ENCODE assay signal across 11 mouse cellular contexts in the genomic region with DNA sequence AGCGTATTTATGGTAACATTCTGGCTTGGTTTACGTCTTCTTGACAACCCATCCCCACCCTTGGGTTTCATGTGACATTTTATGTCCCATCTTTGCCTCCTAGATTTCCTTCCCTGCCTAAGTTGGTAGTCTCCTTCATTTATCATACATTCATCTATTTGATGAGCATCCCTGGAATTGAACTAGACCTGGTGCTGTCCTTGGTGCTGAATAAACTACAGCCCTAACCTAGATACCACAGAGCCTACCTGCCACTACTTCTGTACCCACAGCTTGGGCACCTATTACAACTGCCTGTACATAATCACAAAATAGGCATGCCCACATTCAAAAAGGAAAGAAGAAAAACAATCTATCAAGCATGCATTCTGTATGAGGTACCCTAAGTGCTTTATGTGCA.
DNase-seq lines count a peak whose midpoint lies in the region; ATAC-seq lines count a peak whose summit lies in the region.
"Had no signal": no experiment of that assay in that cellular context is flagged by ENCODE, and none has a peak within 500 bp of the region (broad histone marks: within the 10 kb centered on the region; RNA-seq: fewer than 3 reads in every experiment).

No protein-coding gene starts in this region.

- ATAC-seq in hindbrain, embryonic 13.5 days (ENCODE audit: low FRiP score): no peak
- no peak for ATAC-seq in embryonic facial prominence, embryonic 11.5 days (replicated peaks; ENCODE audit: insufficient number of reproducible peaks, low FRiP score, low TSS enrichment, low read depth)
- ATAC-seq: intestine, embryonic 15.5 days had no signal

- no peaks in the 10 kb centered on the region for H3K27me3 ChIP-seq in hindbrain, embryonic 10.5 days (ENCODE audit: insufficient read depth, poor library complexity, severe bottlenecking)
- no peaks in the 10 kb centered on the region for H3K27me3 ChIP-seq in hindbrain, embryonic 13.5 days
- no peaks in the 10 kb centered on the region for H3K27me3 ChIP-seq in embryonic facial prominence, embryonic 11.5 days (ENCODE audit: control insufficient read depth, insufficient read depth, low read length)
- H3K27me3 ChIP-seq: intestine, embryonic 15.5 days had no signal

- WGBS in hindbrain, embryonic 10.5 days: 87% methylated on average over 2 of the region's 2 CpGs
- WGBS in hindbrain, embryonic 13.5 days: 93% methylated on average over 2 of the region's 2 CpGs
- WGBS in embryonic facial prominence, embryonic 11.5 days: 90% methylated on average over 2 of the region's 2 CpGs

- DNase-seq in hindbrain, embryonic 10.5 days (ENCODE audit: low spot score): peak; percentile 15
- peak; percentile 34 for DNase-seq in 416B (ENCODE audit: low read depth)
- DNase-seq in Muller cell, postnatal 12 days (ENCODE audit: inconsistent ontology term): peak; percentile 4
- peak; percentile 74 for DNase-seq in embryonic facial prominence, embryonic 11.5 days (ENCODE audit: low spot score)
- DNase-seq in left cerebral cortex, postnatal 4 days: no peak
- no peak for DNase-seq in B cell, adult 2 months
- no peak for DNase-seq in cerebellum, postnatal 14 days
- DNase-seq: cerebellum, adult 9-10 months; liver had no signal

- intact Hi-C loops in left cerebral cortex, postnatal 4 days (cut with DNase I): no loop called here

- no peak overlapping the region for H3K4me2 ChIP-seq in hindbrain, embryonic 13.5 days
- no peak overlapping the region for H3K4me2 ChIP-seq in embryonic facial prominence, embryonic 11.5 days (ENCODE audit: low read depth, low read length)
- H3K4me2 ChIP-seq: intestine, embryonic 15.5 days had no signal

- no peak overlapping the region for H3K27ac ChIP-seq in hindbrain, embryonic 10.5 days
- H3K27ac ChIP-seq in hindbrain, embryonic 13.5 days: no peak overlapping the region
- H3K27ac ChIP-seq in embryonic facial prominence, embryonic 11.5 days (replicated peaks; ENCODE audit: low read depth, low read length): no peak overlapping the region
- H3K27ac ChIP-seq: intestine, embryonic 15.5 days had no signal

- no peaks in the 10 kb centered on the region for H3K36me3 ChIP-seq in hindbrain, embryonic 10.5 days
- no peaks in the 10 kb centered on the region for H3K36me3 ChIP-seq in hindbrain, embryonic 13.5 days
- H3K36me3 ChIP-seq in embryonic facial prominence, embryonic 11.5 days (replicated peaks; ENCODE audit: control insufficient read depth, insufficient read depth, low read depth, low read length): no peaks in the 10 kb centered on the region
- H3K36me3 ChIP-seq: intestine, embryonic 15.5 days had no signal

- H3K9me3 ChIP-seq in hindbrain, embryonic 10.5 days: no peaks in the 10 kb centered on the region
- H3K9me3 ChIP-seq in hindbrain, embryonic 13.5 days: no peaks in the 10 kb centered on the region
- no peaks in the 10 kb centered on the region for H3K9me3 ChIP-seq in embryonic facial prominence, embryonic 11.5 days (replicated peaks; ENCODE audit: control insufficient read depth, low read length)
- H3K9me3 ChIP-seq: intestine, embryonic 15.5 days had no signal

- H3K4me3 ChIP-seq in hindbrain, embryonic 10.5 days: no peak overlapping the region
- H3K4me3 ChIP-seq in hindbrain, embryonic 13.5 days: no peak overlapping the region
- no peak overlapping the region for H3K4me3 ChIP-seq in embryonic facial prominence, embryonic 11.5 days (ENCODE audit: low read depth, low read length)
- H3K4me3 ChIP-seq: intestine, embryonic 15.5 days had no signal

- H3K9ac ChIP-seq in hindbrain, embryonic 13.5 days: no peak overlapping the region
- no peak overlapping the region for H3K9ac ChIP-seq in embryonic facial prominence, embryonic 11.5 days (replicated peaks; ENCODE audit: low read length)
- H3K9ac ChIP-seq: intestine, embryonic 15.5 days had no signal

- H3K4me1 ChIP-seq in hindbrain, embryonic 10.5 days (replicated peaks): no peaks in the 10 kb centered on the region
- no peaks in the 10 kb centered on the region for H3K4me1 ChIP-seq in hindbrain, embryonic 13.5 days (replicated peaks)
- H3K4me1 ChIP-seq in embryonic facial prominence, embryonic 11.5 days (ENCODE audit: control insufficient read depth, insufficient read depth, low read length): no peaks in the 10 kb centered on the region
- H3K4me1 ChIP-seq: intestine, embryonic 15.5 days had no signal

Comparison
In these comparisons a context has a peak if more than half of its experiments do, and no peak if none do; other contexts are left out.
1. DNase-seq: peak in hindbrain, embryonic 10.5 days (single experiment), 416B (single experiment), Muller cell, postnatal 12 days (single experiment) and embryonic facial prominence, embryonic 11.5 days (single experiment); none in left cerebral cortex, postnatal 4 days (single experiment), B cell, adult 2 months (0 of 2) and cerebellum, postnatal 14 days (0 of 2).